Mouse (Mus musculus): ENCODE data around the gene Trappc3l. TPM values are rescaled to one million over a fixed set of nuclear protein-coding genes. Genes with fewer than 3 reads are reported as not detected.

Gene Trappc3l
- polyA plus RNA-seq, 1 experiment from 2014 or later = 0.89 TPM

- Histone ChIP-seq H3K36me3 (ENCODE audit: control insufficient read depth, insufficient read depth, low read length) (no peaks in the 10 kb centered on the region), H3K27ac (replicated peaks; ENCODE audit: low read depth, low read length) (no peak overlapping the region), H3K4me1 (ENCODE audit: control insufficient read depth, insufficient read depth, low read length) (peaks cover 7% of the 10 kb centered on the region; the same call in 1 of the 2 replicates), H3K9ac (ENCODE audit: low read depth, low read length) (peak overlapping the region; percentile 46; the same call in 1 of the 2 replicates), H3K9me3 (ENCODE audit: control insufficient read depth, low read length) (no peaks in the 10 kb centered on the region), H3K27me3 (replicated peaks; ENCODE audit: control insufficient read depth, insufficient read depth, low read length) (no peaks in the 10 kb centered on the region), H3K4me3 (ENCODE audit: low read depth, low read length) (no peak overlapping the region), H3K4me2 (ENCODE audit: low read depth, low read length) (peak overlapping the region; percentile 45)
- WGBS = 18% methylated on average over 22 of the region's 22 CpGs
- DNase-seq (ENCODE audit: low spot score) (peak; percentile 91), ATAC-seq (ENCODE audit: low read depth) (peak; percentile 93)
Observed at GRCm38 (mm10) chr10:34033630-34034305, 3.6 kb upstream of the Trappc3l start.

DNA sequence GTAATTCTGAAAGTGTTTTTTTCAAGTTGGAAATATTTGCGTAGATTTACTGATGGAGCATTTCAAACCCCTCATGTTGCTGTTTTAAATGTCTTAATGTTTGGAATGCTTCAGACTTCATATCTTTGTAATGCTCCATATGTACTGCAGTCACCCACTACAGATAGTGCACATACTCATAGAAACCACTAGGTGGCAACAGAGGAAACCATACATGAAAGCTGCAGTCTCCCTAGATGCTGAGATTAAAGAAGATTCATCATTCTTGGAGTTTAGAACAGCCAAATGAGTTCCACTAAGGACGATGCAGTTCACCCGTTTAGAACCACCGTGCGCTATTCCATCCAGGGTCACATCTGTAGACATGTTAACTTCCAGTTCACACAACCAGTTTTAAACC lies 810 bp upstream of the Trappc3l start:
- Histone ChIP-seq H3K4me3 (ENCODE audit: low read depth, low read length) (no peak overlapping the region), H3K4me2 (ENCODE audit: low read depth, low read length) (no peak overlapping the region), H3K4me1 (ENCODE audit: control insufficient read depth, insufficient read depth, low read length) (peaks cover 7% of the 10 kb centered on the region; the same call in 1 of the 2 replicates), H3K9ac (ENCODE audit: low read depth, low read length) (no peak overlapping the region), H3K27ac (replicated peaks; ENCODE audit: low read depth, low read length) (no peak overlapping the region), H3K36me3 (ENCODE audit: control insufficient read depth, insufficient read depth, low read length) (no peaks in the 10 kb centered on the region), H3K9me3 (ENCODE audit: control insufficient read depth, low read length) (no peaks in the 10 kb centered on the region), H3K27me3 (replicated peaks; ENCODE audit: control insufficient read depth, insufficient read depth, low read length) (no peaks in the 10 kb centered on the region)
- peak; percentile 67 for DNase-seq (ENCODE audit: low spot score)
- WGBS = 13% methylated on average over 5 of the region's 5 CpGs
- ATAC-seq (ENCODE audit: low read depth) = peak; percentile 65

GRCm38 (mm10) chr10:34044210-34044609 lies 6.8 kb downstream of the Trappc3l start, which contains the start of gene Calhm4:
TSS of gene Calhm4 (minus strand) at chr10:34044310.
- Histone ChIP-seq H3K36me3 (ENCODE audit: control insufficient read depth, insufficient read depth, low read length) (no peaks in the 10 kb centered on the region), H3K4me3 (ENCODE audit: low read depth, low read length) (no peak within 1 kb of the TSS), H3K4me1 (ENCODE audit: control insufficient read depth, insufficient read depth, low read length) (no peaks in the 10 kb centered on the region), H3K27me3 (replicated peaks; ENCODE audit: control insufficient read depth, insufficient read depth, low read length) (no peaks in the 10 kb centered on the region), H3K27ac (replicated peaks; ENCODE audit: low read depth, low read length) (no peak within 1 kb of the TSS), H3K9me3 (ENCODE audit: control insufficient read depth, low read length) (no peaks in the 10 kb centered on the region), H3K9ac (ENCODE audit: low read depth, low read length) (no peak within 1 kb of the TSS), H3K4me2 (ENCODE audit: low read depth, low read length) (no peak within 1 kb of the TSS)
- ATAC-seq (ENCODE audit: low read depth) (no peak), DNase-seq (ENCODE audit: low spot score) (no peak)
- 86% methylated on average over 5 of the region's 5 CpGs for WGBS

DNA sequence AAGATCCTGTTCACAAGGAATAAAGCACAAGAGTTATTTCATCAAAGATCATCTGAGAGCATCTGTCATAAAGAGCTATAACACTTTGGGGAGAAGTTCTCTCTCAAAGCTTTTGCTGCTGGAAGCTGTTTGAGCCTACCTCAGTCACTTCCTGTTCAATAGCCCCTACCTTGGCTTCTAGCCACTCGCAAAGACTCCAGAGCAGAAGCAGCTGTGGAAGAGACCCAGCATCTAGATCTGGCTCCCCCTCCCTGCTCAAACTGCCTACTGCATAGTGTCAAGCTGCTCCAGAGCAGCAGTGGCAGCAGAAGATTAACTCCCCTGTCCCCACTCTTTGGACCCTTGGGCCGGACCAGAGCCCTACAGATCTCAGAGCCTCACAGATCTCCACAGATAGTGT lies 16.6 kb downstream of the Trappc3l start:
- no peak overlapping the region for H3K27ac ChIP-seq (replicated peaks; ENCODE audit: low read depth, low read length)
- H3K4me3 ChIP-seq (ENCODE audit: low read depth, low read length) = no peak overlapping the region
- no peaks in the 10 kb centered on the region for H3K9me3 ChIP-seq (ENCODE audit: control insufficient read depth, low read length)
- no peak overlapping the region for H3K4me2 ChIP-seq (ENCODE audit: low read depth, low read length)
- no peak overlapping the region for H3K9ac ChIP-seq (ENCODE audit: low read depth, low read length)
- no peaks in the 10 kb centered on the region for H3K4me1 ChIP-seq (ENCODE audit: control insufficient read depth, insufficient read depth, low read length)
- H3K36me3 ChIP-seq (ENCODE audit: control insufficient read depth, insufficient read depth, low read length) = no peaks in the 10 kb centered on the region
- ATAC-seq (ENCODE audit: low read depth) = no peak
- no peaks in the 10 kb centered on the region for H3K27me3 ChIP-seq (replicated peaks; ENCODE audit: control insufficient read depth, insufficient read depth, low read length)
- no peak for DNase-seq (ENCODE audit: low spot score)
- 94% methylated on average over 2 of the region's 2 CpGs for WGBS

DNA sequence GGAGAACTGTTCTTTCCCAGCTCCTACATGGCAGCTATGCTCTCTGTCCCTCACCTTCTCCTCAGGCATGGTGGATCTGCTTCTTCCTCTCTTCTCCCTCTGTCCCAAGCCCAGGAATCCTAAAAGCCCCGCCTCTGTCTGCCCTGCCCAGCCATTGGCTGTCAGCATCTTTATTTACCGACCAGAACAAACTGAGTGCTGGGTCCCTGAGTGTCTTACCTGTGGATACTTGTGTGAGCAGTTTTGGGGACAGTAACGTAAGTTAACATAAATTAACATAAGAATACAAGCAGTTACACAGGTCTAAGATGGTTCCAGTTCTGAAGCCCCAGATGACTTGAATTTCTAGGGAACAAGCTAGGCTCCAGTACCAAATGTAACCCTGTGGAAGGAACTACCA lies 29.2 kb downstream of the Trappc3l start:
- Histone ChIP-seq H3K27ac (replicated peaks; ENCODE audit: low read depth, low read length) (no peak overlapping the region), H3K4me3 (ENCODE audit: low read depth, low read length) (no peak overlapping the region)
- 61% methylated on average over 3 of the region's 3 CpGs for WGBS

GRCm38 (mm10) chr10:34069606-34070005 lies 32.2 kb downstream of the Trappc3l start:
- no peak for ATAC-seq (ENCODE audit: low read depth)
- H3K36me3 ChIP-seq (ENCODE audit: control insufficient read depth, insufficient read depth, low read length) = no peaks in the 10 kb centered on the region
- WGBS = 49% methylated on average over 1 of the region's 1 CpGs

More for the DNA sequence above, 29.2 kb downstream of the Trappc3l start:
- no peaks in the 10 kb centered on the region for H3K9me3 ChIP-seq (ENCODE audit: control insufficient read depth, low read length)
- no peak overlapping the region for H3K9ac ChIP-seq (ENCODE audit: low read depth, low read length)
- DNase-seq (ENCODE audit: low spot score) = no peak
- H3K4me2 ChIP-seq (ENCODE audit: low read depth, low read length) = no peak overlapping the region
- no peaks in the 10 kb centered on the region for H3K36me3 ChIP-seq (ENCODE audit: control insufficient read depth, insufficient read depth, low read length)
- no peaks in the 10 kb centered on the region for H3K4me1 ChIP-seq (ENCODE audit: control insufficient read depth, insufficient read depth, low read length)
- H3K27me3 ChIP-seq (replicated peaks; ENCODE audit: control insufficient read depth, insufficient read depth, low read length) = no peaks in the 10 kb centered on the region
- no peak for ATAC-seq (ENCODE audit: low read depth)

GRCm38 (mm10) chr10:34070999-34071492 lies 33.6 kb downstream of the Trappc3l start:
- H3K4me1 ChIP-seq (ENCODE audit: control insufficient read depth, insufficient read depth, low read length) = no peaks in the 10 kb centered on the region
- no peak overlapping the region for H3K9ac ChIP-seq (ENCODE audit: low read depth, low read length)
- H3K36me3 ChIP-seq (ENCODE audit: control insufficient read depth, insufficient read depth, low read length) = no peaks in the 10 kb centered on the region
- no peak overlapping the region for H3K4me3 ChIP-seq (ENCODE audit: low read depth, low read length)
- DNase-seq (ENCODE audit: low spot score) (peak; percentile 25), ATAC-seq (ENCODE audit: low read depth) (no peak)
- H3K9me3 ChIP-seq (ENCODE audit: control insufficient read depth, low read length) = no peaks in the 10 kb centered on the region
- H3K27me3 ChIP-seq (replicated peaks; ENCODE audit: control insufficient read depth, insufficient read depth, low read length) = no peaks in the 10 kb centered on the region
- no peak overlapping the region for H3K4me2 ChIP-seq (ENCODE audit: low read depth, low read length)
- no peak overlapping the region for H3K27ac ChIP-seq (replicated peaks; ENCODE audit: low read depth, low read length)
- whole genome bisulfite sequencing = 33% methylated on average over 5 of the region's 5 CpGs

More at GRCm38 (mm10) chr10:34069606-34070005, 32.2 kb downstream of the Trappc3l start:
- Histone ChIP-seq H3K4me3 (ENCODE audit: low read depth, low read length) (no peak overlapping the region), H3K27me3 (replicated peaks; ENCODE audit: control insufficient read depth, insufficient read depth, low read length) (no peaks in the 10 kb centered on the region), H3K4me1 (ENCODE audit: control insufficient read depth, insufficient read depth, low read length) (no peaks in the 10 kb centered on the region), H3K9ac (ENCODE audit: low read depth, low read length) (no peak overlapping the region), H3K4me2 (ENCODE audit: low read depth, low read length) (no peak overlapping the region), H3K27ac (replicated peaks; ENCODE audit: low read depth, low read length) (no peak overlapping the region), H3K9me3 (ENCODE audit: control insufficient read depth, low read length) (no peaks in the 10 kb centered on the region)
- no peak for DNase-seq (ENCODE audit: low spot score)

DNA sequence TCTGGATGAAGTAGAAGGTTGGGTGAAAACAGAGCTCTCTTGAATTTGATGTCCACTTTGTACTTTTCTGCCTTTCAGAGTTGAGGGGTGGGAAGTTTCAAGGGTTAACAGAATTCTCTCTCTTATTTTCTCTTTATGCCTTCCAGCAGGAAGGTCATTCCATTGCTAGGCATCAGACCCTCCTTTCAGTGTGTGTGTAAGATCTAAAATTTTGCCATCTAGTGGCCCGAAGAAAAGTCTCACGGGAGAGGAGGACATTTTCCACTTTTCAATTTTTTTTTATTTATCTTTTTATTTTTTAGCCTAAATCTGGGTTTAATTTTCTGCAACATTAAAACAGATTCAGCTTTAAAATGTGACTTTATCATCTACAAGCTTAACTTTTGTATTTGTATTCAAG lies 34.3 kb downstream of the Trappc3l start:
- no peak overlapping the region for H3K27ac ChIP-seq (replicated peaks; ENCODE audit: low read depth, low read length)
- H3K4me2 ChIP-seq (ENCODE audit: low read depth, low read length) = no peak overlapping the region
- H3K27me3 ChIP-seq (replicated peaks; ENCODE audit: control insufficient read depth, insufficient read depth, low read length) = no peaks in the 10 kb centered on the region
- H3K4me1 ChIP-seq (ENCODE audit: control insufficient read depth, insufficient read depth, low read length) = no peaks in the 10 kb centered on the region
- WGBS = 47% methylated on average over 2 of the region's 2 CpGs
- H3K36me3 ChIP-seq (ENCODE audit: control insufficient read depth, insufficient read depth, low read length) = no peaks in the 10 kb centered on the region
- DNase-seq (ENCODE audit: low spot score) = no peak
- no peak overlapping the region for H3K9ac ChIP-seq (ENCODE audit: low read depth, low read length)
- no peak for ATAC-seq (ENCODE audit: low read depth)
- no peak overlapping the region for H3K4me3 ChIP-seq (ENCODE audit: low read depth, low read length)
- H3K9me3 ChIP-seq (ENCODE audit: control insufficient read depth, low read length) = no peaks in the 10 kb centered on the region
